In genomic region chr11:98400816-98401215, GRCm38 (mm10) we compare ENCODE assay signal across 8 mouse cellular contexts. TPM values are rescaled to one million over a fixed set of nuclear protein-coding genes. Genes with fewer than 3 reads are reported as not detected.
A peak's percentile ranks its signal among the peaks of the same experiment; 100 is the strongest.
DNase-seq lines count a peak whose midpoint lies in the region; ATAC-seq and TF ChIP-seq lines count a peak whose summit lies in the region.

No protein-coding gene starts in this region.

- H3K4me3 ChIP-seq in embryonic facial prominence, embryonic 10.5 days, result peak overlapping the region; percentile 88
- peak overlapping the region; percentile 55 for H3K4me3 ChIP-seq in intestine, postnatal 0 days (ENCODE audit: low read depth, low read length)
- H3K4me3 ChIP-seq in midbrain, embryonic 10.5 days, result peak overlapping the region; percentile 64

- no peaks in the 10 kb centered on the region for H3K36me3 ChIP-seq in embryonic facial prominence, embryonic 10.5 days (replicated peaks)
- peaks cover 7% of the 10 kb centered on the region for H3K36me3 ChIP-seq in intestine, postnatal 0 days (ENCODE audit: control insufficient read depth, insufficient read depth)
- H3K36me3 ChIP-seq in midbrain, embryonic 10.5 days, result no peaks in the 10 kb centered on the region

- H3K27ac ChIP-seq in embryonic facial prominence, embryonic 10.5 days (replicated peaks), result peak overlapping the region; percentile 98
- H3K27ac ChIP-seq in intestine, postnatal 0 days (ENCODE audit: low read depth, low read length), result peak overlapping the region; percentile 98
- H3K27ac ChIP-seq in midbrain, embryonic 10.5 days (replicated peaks), result peak overlapping the region; percentile 94

- no peaks in the 10 kb centered on the region for H3K27me3 ChIP-seq in embryonic facial prominence, embryonic 10.5 days (replicated peaks; ENCODE audit: low read depth, poor library complexity, severe bottlenecking)
- no peaks in the 10 kb centered on the region for H3K27me3 ChIP-seq in intestine, postnatal 0 days (replicated peaks; ENCODE audit: control insufficient read depth, insufficient read depth, low read length)
- H3K27me3 ChIP-seq in midbrain, embryonic 10.5 days (ENCODE audit: low read depth, poor library complexity, severe bottlenecking), result no peaks in the 10 kb centered on the region

- peaks cover 16% of the 10 kb centered on the region for H3K4me1 ChIP-seq in embryonic facial prominence, embryonic 10.5 days
- H3K4me1 ChIP-seq in intestine, postnatal 0 days (replicated peaks; ENCODE audit: control insufficient read depth, insufficient read depth, low read length), result 0 out of 2 replicates have a peak, but pooled peaks cover 3% of the 10 kb centered on the region
- peaks cover 13% of the 10 kb centered on the region for H3K4me1 ChIP-seq in midbrain, embryonic 10.5 days

- 62% methylated on average over 3 of the region's 3 CpGs for WGBS in embryonic facial prominence, embryonic 10.5 days
- WGBS in intestine, postnatal 0 days, result 31% methylated on average over 3 of the region's 3 CpGs
- WGBS in midbrain, embryonic 10.5 days, result 58% methylated on average over 3 of the region's 3 CpGs

- ATAC-seq in intestine, postnatal 0 days, result peak; percentile 70

- H3K9me3 ChIP-seq in embryonic facial prominence, embryonic 10.5 days, result no peaks in the 10 kb centered on the region
- no peaks in the 10 kb centered on the region for H3K9me3 ChIP-seq in intestine, postnatal 0 days (ENCODE audit: control insufficient read depth)
- no peaks in the 10 kb centered on the region for H3K9me3 ChIP-seq in midbrain, embryonic 10.5 days (replicated peaks)

- TF ChIP-seq CTCF in intestine, postnatal 0 days (IDR thresholded peaks at IDR 0.05; ENCODE audit: low read depth), result peak; percentile 4; the same call in 1 of the 2 replicates

- H3K4me2 ChIP-seq in intestine, postnatal 0 days (replicated peaks; ENCODE audit: low read depth), result peak overlapping the region; percentile 69

- DNase-seq in cerebellum, adult 9-11 months, result peak; percentile 46
- no peak for DNase-seq in cerebellum, postnatal 25 days
- no peak for DNase-seq in embryonic facial prominence, embryonic 10.5 days (ENCODE audit: low spot score)
- DNase-seq in midbrain, embryonic 10.5 days (ENCODE audit: low spot score), result no peak
- DNase-seq in T-cell, adult 2 months (ENCODE audit: low spot score), result no peak
- no peak for DNase-seq in left cerebral cortex, postnatal 14 days (ENCODE audit: low spot score in 2 of 2)
- no peak for DNase-seq in Muller cell, postnatal 12 days (ENCODE audit: inconsistent ontology term)

- intact Hi-C loops in left cerebral cortex, postnatal 14 days (cut with DNase I), result no loop called here

- H3K9ac ChIP-seq in intestine, postnatal 0 days (ENCODE audit: low read depth, low read length), result peak overlapping the region; percentile 68; the same call in 1 of the 2 replicates

RNA-seq across cellular contexts. Expression of gene Pgap3, which starts 0.5 kb away (rescaled TPM):
- 9.6 TPM in 2 replicates for polyA plus RNA-seq in embryonic facial prominence, embryonic 10.5 days (2016; fragmentation: Nextera tagmentation; extraction: Ambion mirVana)
- polyA plus RNA-seq in intestine, postnatal 0 days (2015; fragmentation: Nextera tagmentation; extraction: Ambion mirVana), result 14.7 and 15.1 TPM in 2 replicates
- polyA plus RNA-seq in midbrain, embryonic 10.5 days (2016; fragmentation: Nextera tagmentation; extraction: Ambion mirVana), result 8.8 and 10.1 TPM in 2 replicates
- total RNA-seq in left cerebral cortex, postnatal 14 days (2021), result 10 to 100 TPM; 10.7 to 11.1 TPM

RNA-seq across cellular contexts. Expression of gene Erbb2, which starts 11.5 kb away (rescaled TPM):
- polyA plus RNA-seq in embryonic facial prominence, embryonic 10.5 days (2016; fragmentation: Nextera tagmentation; extraction: Ambion mirVana), result 27.5 and 29.5 TPM in 2 replicates
- 19.4 and 20.7 TPM in 2 replicates for polyA plus RNA-seq in intestine, postnatal 0 days (2015; fragmentation: Nextera tagmentation; extraction: Ambion mirVana)
- polyA plus RNA-seq in midbrain, embryonic 10.5 days (2016; fragmentation: Nextera tagmentation; extraction: Ambion mirVana), result 21.8 and 22.4 TPM in 2 replicates
- total RNA-seq in left cerebral cortex, postnatal 14 days (2021), result 1 to 10 TPM; 2.0 to 3.2 TPM

RNA-seq across cellular contexts. Expression of gene Pnmt, which starts 14.6 kb away (rescaled TPM):
- polyA plus RNA-seq in embryonic facial prominence, embryonic 10.5 days (2016; fragmentation: Nextera tagmentation; extraction: Ambion mirVana), result 0.17 and 0.30 TPM in 2 replicates
- polyA plus RNA-seq in intestine, postnatal 0 days (2015; fragmentation: Nextera tagmentation; extraction: Ambion mirVana), result not detected in 2 replicates
- polyA plus RNA-seq in midbrain, embryonic 10.5 days (2016; fragmentation: Nextera tagmentation; extraction: Ambion mirVana), result not detected in 2 replicates
- total RNA-seq in left cerebral cortex, postnatal 14 days (2021), result 1 to 10 TPM in 1 of 2 experiments, under 1 TPM in 1; 0.78 to 1.0 TPM

RNA-seq across cellular contexts. Expression of gene Tcap, which starts 17.2 kb away (rescaled TPM):
- not detected in 2 replicates for polyA plus RNA-seq in embryonic facial prominence, embryonic 10.5 days (2016; fragmentation: Nextera tagmentation; extraction: Ambion mirVana)
- 0.44 and 0.69 TPM in 2 replicates for polyA plus RNA-seq in intestine, postnatal 0 days (2015; fragmentation: Nextera tagmentation; extraction: Ambion mirVana)
- polyA plus RNA-seq in midbrain, embryonic 10.5 days (2016; fragmentation: Nextera tagmentation; extraction: Ambion mirVana), result 0.19 TPM in 1 of 2 replicates, not detected in the other
- total RNA-seq in left cerebral cortex, postnatal 14 days (2021), result 10 to 100 TPM in 1 of 2 experiments, 1 to 10 TPM in 1; 8.8 to 13.1 TPM

RNA-seq across cellular contexts. Expression of gene Mien1, which starts 38.0 kb away (rescaled TPM):
- polyA plus RNA-seq in embryonic facial prominence, embryonic 10.5 days (2016; fragmentation: Nextera tagmentation; extraction: Ambion mirVana), result 83.5 and 85.9 TPM in 2 replicates
- 264 and 265 TPM in 2 replicates for polyA plus RNA-seq in intestine, postnatal 0 days (2015; fragmentation: Nextera tagmentation; extraction: Ambion mirVana)
- polyA plus RNA-seq in midbrain, embryonic 10.5 days (2016; fragmentation: Nextera tagmentation; extraction: Ambion mirVana), result 112 and 124 TPM in 2 replicates
- 100 to 1,000 TPM; 105 to 106 TPM for total RNA-seq in left cerebral cortex, postnatal 14 days (2021)
